Mouse (Mus musculus): ENCODE measurements at regions not wholly inside any gene's neighbourhood (a gene's known extent, or its start where the extent isn't known, plus 50 kb on each side); places are given as distances from the start of the nearest gene placed in this dataset.
A peak's percentile ranks its signal among the peaks of the same experiment; 100 is the strongest.

DNA sequence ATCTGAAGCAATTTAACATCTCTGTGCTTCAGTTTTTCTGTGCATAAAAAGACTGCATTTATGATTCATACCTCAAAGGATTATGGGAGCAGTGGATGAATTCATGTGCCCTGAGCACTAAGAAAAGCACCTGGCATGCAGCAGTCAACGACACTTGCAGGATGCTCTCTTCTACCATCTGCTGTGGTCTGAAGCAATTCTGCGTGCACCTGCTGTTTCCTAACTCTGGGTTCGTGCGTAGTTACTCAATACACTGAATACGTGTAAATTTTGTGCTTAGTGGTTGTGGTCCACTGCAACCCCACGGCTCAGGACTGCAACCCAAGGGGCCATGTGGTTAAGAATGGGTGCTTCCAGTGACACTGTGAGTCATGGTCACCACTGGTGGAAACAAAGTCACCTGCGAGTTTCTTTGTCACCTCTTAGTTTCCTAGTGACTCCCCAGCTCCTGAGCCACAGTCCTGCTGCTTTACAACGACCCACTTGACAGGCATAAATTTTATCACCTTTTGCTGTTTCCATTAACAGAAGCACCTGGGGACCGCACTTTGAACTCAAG lies 98.7 kb upstream of the Arhgap21 start:
- Histone ChIP-seq H3K27ac (ENCODE audit: low read depth, low read length) (no peak overlapping the region), H3K4me1 (ENCODE audit: control insufficient read depth, insufficient read depth, low read depth, low read length) (no peaks in the 10 kb centered on the region), H3K36me3 (ENCODE audit: control insufficient read depth, insufficient read depth, low read length) (no peaks in the 10 kb centered on the region), H3K9me3 (ENCODE audit: control insufficient read depth, low read length) (no peaks in the 10 kb centered on the region), H3K27me3 (replicated peaks; ENCODE audit: control insufficient read depth, insufficient read depth, low read length) (no peaks in the 10 kb centered on the region), H3K9ac (ENCODE audit: low read depth, low read length) (no peak overlapping the region), H3K4me3 (ENCODE audit: low read length) (no peak overlapping the region), H3K4me2 (ENCODE audit: low read length) (no peak overlapping the region)
- no peak for ATAC-seq
- 89% methylated on average over 9 of the region's 9 CpGs for WGBS

DNA sequence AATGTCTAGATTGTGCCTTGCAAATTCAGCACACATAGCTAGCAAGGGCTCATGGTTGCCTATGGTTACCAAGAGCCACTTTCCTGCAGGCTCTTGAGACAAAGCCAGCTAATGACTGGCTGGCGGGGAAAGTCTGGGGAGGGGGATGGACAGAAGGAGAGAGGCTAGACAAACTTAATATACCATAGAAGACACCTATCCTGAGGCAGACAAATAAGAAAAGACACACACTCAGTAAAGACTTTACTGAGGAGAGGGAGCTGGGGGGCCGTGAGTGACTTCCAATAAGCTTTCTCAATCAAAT lies 91.6 kb upstream of the Arhgap21 start:
- Histone ChIP-seq H3K9me3 (ENCODE audit: control insufficient read depth, low read length) (no peaks in the 10 kb centered on the region; the same call in 1 of the 2 replicates), H3K27ac (ENCODE audit: low read depth, low read length) (peak overlapping the region; percentile 74), H3K4me3 (ENCODE audit: low read length) (no peak overlapping the region), H3K4me2 (ENCODE audit: low read length) (no peak overlapping the region), H3K27me3 (replicated peaks; ENCODE audit: control insufficient read depth, insufficient read depth, low read length) (no peaks in the 10 kb centered on the region), H3K9ac (ENCODE audit: low read depth, low read length) (no peak overlapping the region), H3K36me3 (ENCODE audit: control insufficient read depth, insufficient read depth, low read length) (no peaks in the 10 kb centered on the region), H3K4me1 (ENCODE audit: control insufficient read depth, insufficient read depth, low read depth, low read length) (peaks cover 14% of the 10 kb centered on the region)
- WGBS: 12% methylated on average over 2 of the region's 2 CpGs
- peak; percentile 88 for ATAC-seq

DNA sequence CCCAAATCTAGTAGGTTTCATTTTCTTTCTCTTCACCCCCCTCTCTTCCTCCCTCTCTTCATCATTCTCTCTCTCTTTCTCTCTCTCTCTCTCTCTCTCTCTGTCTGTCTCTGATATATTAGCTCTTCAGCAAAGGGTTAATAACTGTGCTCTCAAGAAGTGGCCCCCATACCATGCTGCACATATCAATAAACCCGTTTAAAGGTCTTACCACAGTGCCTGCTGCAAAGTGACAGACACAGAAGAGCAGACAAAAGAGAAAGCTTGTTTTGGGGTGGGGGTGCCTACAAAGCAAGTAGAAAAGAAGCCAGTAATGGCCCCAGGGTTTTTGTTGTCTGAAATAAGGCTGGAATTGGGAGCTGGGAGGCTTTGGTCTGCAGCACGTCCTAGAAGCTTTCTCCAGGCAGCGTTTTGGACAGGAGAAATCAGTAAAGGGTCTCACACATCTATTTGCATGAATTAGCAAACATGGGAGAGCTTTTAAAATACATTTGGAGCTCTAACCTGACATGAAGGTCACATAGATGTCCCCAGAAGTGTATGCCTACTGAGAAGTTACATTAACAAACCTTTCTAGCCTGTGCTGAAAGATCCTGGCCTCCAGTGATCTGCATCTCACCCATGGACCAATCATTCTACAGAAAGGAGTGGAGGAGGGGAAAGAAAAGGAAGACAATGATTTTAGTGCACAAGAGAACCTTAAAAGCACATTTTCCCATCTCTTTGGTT lies 91.1 kb upstream of the Arhgap21 start:
- Histone ChIP-seq H3K27ac (ENCODE audit: low read depth, low read length) (peak overlapping the region; percentile 74), H3K36me3 (ENCODE audit: control insufficient read depth, insufficient read depth, low read length) (no peaks in the 10 kb centered on the region), H3K4me3 (ENCODE audit: low read length) (no peak overlapping the region), H3K4me2 (ENCODE audit: low read length) (no peak overlapping the region; the same call in 1 of the 2 replicates), H3K4me1 (ENCODE audit: control insufficient read depth, insufficient read depth, low read depth, low read length) (peaks cover 14% of the 10 kb centered on the region), H3K9ac (ENCODE audit: low read depth, low read length) (no peak overlapping the region; the same call in 1 of the 2 replicates), H3K9me3 (ENCODE audit: control insufficient read depth, low read length) (no peaks in the 10 kb centered on the region; the same call in 1 of the 2 replicates), H3K27me3 (replicated peaks; ENCODE audit: control insufficient read depth, insufficient read depth, low read length) (no peaks in the 10 kb centered on the region)
- ATAC-seq: peak; percentile 25
- WGBS: 4% methylated on average over 3 of the region's 3 CpGs

DNA sequence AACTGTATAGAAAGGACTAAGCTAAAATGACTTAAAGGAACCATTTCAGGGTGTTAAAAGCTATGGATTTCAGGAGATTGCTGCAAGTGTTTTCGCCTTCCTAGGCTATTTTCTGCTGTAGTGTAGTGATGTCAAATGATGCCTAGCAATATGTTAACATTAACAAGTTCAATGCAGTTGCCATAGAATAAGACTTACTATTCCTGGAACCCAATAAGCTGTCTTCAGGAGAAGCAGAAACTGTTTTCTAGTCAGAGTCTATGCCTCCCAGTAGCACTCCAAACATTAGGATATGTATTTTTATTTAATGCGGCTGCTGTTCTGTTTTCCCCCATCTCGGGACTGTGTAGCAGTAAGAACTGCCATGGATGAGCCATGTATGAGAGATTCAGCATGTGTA lies 90.3 kb upstream of the Arhgap21 start:
- Histone ChIP-seq H3K27me3 (replicated peaks; ENCODE audit: control insufficient read depth, insufficient read depth, low read length) (no peaks in the 10 kb centered on the region), H3K9me3 (ENCODE audit: control insufficient read depth, low read length) (no peaks in the 10 kb centered on the region; the same call in 1 of the 2 replicates), H3K9ac (ENCODE audit: low read depth, low read length) (no peak overlapping the region), H3K4me3 (ENCODE audit: low read length) (no peak overlapping the region), H3K4me2 (ENCODE audit: low read length) (no peak overlapping the region), H3K36me3 (ENCODE audit: control insufficient read depth, insufficient read depth, low read length) (no peaks in the 10 kb centered on the region), H3K4me1 (ENCODE audit: control insufficient read depth, insufficient read depth, low read depth, low read length) (peaks cover 14% of the 10 kb centered on the region), H3K27ac (ENCODE audit: low read depth, low read length) (0 out of 2 replicates have a peak overlapping the region, but pooled peaks have one; percentile 12)
- WGBS: 80% methylated on average over 3 of the region's 3 CpGs
- no peak for ATAC-seq

DNA sequence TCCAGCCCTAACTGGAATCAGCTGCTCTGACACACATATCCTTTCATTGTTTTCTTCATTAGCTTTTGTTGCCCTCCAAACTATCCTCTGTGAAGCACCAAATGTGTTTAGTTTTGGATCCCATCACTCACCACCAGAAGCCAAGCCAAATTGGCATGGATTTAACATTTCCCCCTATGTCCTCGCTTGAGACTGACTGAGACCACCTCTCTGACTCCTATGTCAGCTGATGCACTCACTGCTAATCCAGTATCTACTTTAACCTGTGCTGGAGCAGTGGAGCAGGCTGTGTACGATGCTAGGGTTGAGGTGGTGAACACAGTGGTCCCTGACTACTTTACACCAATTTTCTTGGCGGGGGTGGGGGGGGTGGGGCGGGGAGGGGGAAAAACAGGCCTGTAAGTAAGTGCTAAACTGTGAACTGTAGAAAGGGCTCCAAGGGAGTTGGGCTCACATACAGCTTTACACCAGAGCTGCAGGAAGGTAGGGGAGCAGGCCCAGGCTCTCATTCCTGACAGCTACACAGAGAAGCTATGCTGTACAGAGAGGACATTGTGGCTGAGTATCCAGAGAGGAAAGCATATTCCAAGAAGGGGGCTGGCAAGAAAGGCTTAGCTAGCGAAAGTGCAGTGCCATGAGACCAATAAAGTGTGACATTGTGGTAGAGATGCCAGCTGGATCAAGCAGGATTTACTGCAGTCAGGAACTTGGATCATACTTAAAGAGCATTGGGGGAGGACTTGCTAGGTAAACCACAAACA lies 87.9 kb upstream of the Arhgap21 start:
- H3K27me3 ChIP-seq (replicated peaks; ENCODE audit: control insufficient read depth, insufficient read depth, low read length): no peaks in the 10 kb centered on the region
- H3K27ac ChIP-seq (ENCODE audit: low read depth, low read length): peak overlapping the region; percentile 48; the same call in 1 of the 2 replicates
- H3K9ac ChIP-seq (ENCODE audit: low read depth, low read length): no peak overlapping the region
- H3K4me3 ChIP-seq (ENCODE audit: low read length): no peak overlapping the region
- peaks cover 14% of the 10 kb centered on the region for H3K4me1 ChIP-seq (ENCODE audit: control insufficient read depth, insufficient read depth, low read depth, low read length)
- 66% methylated on average over 5 of the region's 5 CpGs for WGBS
- ATAC-seq: peak; percentile 60; the same call in 1 of the 2 replicates
- no peaks in the 10 kb centered on the region; the same call in 1 of the 2 replicates for H3K9me3 ChIP-seq (ENCODE audit: control insufficient read depth, low read length)
- H3K4me2 ChIP-seq (ENCODE audit: low read length): no peak overlapping the region
- no peaks in the 10 kb centered on the region for H3K36me3 ChIP-seq (ENCODE audit: control insufficient read depth, insufficient read depth, low read length)

DNA sequence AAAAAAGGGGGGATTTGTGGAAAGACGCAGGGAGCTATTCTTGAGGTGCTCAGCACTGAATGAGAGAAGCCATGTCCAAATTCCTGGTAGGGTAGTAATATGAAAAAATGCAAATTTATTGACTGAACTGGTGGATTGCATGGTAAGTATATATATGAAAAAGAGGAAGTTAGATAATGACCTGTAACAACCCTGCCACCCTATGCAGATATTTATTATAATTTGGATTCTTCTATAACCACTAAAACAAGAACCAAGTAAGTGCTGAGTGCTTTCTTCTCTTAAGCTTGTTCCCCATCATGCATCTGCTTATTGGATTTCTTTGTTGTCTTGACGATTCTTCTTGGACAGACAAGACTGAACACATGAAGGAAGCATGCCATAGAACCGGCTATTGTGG lies 86.7 kb upstream of the Arhgap21 start:
- no peak overlapping the region for H3K9ac ChIP-seq (ENCODE audit: low read depth, low read length)
- WGBS: 90% methylated on average over 3 of the region's 3 CpGs
- H3K4me3 ChIP-seq (ENCODE audit: low read length): no peak overlapping the region
- no peaks in the 10 kb centered on the region for H3K27me3 ChIP-seq (replicated peaks; ENCODE audit: control insufficient read depth, insufficient read depth, low read length)
- H3K36me3 ChIP-seq (ENCODE audit: control insufficient read depth, insufficient read depth, low read length): no peaks in the 10 kb centered on the region
- H3K9me3 ChIP-seq (ENCODE audit: control insufficient read depth, low read length): no peaks in the 10 kb centered on the region
- peaks cover 13% of the 10 kb centered on the region for H3K4me1 ChIP-seq (ENCODE audit: control insufficient read depth, insufficient read depth, low read depth, low read length)
- no peak overlapping the region for H3K27ac ChIP-seq (ENCODE audit: low read depth, low read length)
- H3K4me2 ChIP-seq (ENCODE audit: low read length): no peak overlapping the region
- ATAC-seq: no peak

DNA sequence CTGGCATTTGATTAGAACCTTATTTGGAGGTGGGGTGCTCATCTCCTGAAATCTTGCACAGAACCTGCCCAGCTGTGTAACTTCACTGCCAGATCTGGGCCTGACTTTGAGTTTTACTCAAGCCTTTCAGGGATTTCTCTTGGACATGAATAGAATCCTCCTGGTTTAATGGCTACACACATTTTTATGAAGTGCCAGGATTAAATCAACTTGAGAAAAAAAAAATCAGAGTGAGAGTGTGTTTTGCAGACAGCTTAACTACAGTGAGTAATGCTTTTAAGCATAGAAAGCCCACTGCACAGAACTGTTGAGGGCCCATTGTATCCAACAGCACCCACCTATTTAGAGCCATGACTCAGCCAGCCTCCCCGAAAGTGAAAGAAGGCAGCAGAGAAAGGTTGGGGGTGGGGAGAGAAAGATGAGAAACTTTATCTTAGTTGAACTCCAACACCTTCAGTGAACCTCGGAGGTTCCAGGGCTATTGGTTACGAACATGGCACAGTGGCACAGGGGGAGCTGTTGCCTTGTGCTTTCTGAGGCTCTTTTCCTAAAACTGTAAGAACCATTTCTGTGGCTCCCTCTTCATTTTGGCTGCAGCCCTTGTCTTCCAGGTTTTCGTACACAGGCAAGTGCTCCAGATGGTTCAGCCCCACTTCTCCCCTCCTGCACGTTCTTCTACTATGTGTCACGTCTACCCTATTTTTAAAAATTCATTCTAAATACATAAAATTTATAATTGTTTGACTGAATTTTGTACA lies 85.8 kb upstream of the Arhgap21 start:
- H3K4me3 ChIP-seq (ENCODE audit: low read length): no peak overlapping the region
- H3K9me3 ChIP-seq (ENCODE audit: control insufficient read depth, low read length): no peaks in the 10 kb centered on the region
- no peak overlapping the region for H3K9ac ChIP-seq (ENCODE audit: low read depth, low read length)
- ATAC-seq: no peak
- H3K4me1 ChIP-seq (ENCODE audit: control insufficient read depth, insufficient read depth, low read depth, low read length): peaks cover 4% of the 10 kb centered on the region
- no peaks in the 10 kb centered on the region for H3K27me3 ChIP-seq (replicated peaks; ENCODE audit: control insufficient read depth, insufficient read depth, low read length)
- 82% methylated on average over 6 of the region's 6 CpGs for WGBS
- no peak overlapping the region for H3K27ac ChIP-seq (ENCODE audit: low read depth, low read length)
- no peaks in the 10 kb centered on the region for H3K36me3 ChIP-seq (ENCODE audit: control insufficient read depth, insufficient read depth, low read length)
- H3K4me2 ChIP-seq (ENCODE audit: low read length): no peak overlapping the region

DNA sequence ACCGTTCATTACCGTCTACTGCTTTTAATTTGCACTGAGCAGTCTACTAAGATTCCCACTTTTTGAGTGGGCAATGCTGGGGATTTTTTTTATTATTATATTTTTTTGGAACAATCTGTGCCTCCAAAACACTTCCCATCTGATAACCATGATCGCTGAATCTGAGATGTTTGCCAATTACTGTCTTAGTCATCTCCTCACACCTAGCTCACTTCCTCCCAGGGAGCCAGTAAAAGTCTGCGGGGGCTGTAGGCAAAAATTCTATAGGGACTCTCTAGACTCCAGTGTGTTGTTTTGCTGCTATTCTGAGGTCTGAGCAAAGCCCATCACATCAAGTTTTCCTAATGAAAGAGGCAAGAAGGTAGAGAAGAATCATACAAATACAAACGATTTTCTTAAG lies 84.9 kb upstream of the Arhgap21 start:
- peaks cover 2% of the 10 kb centered on the region; the same call in 1 of the 2 replicates for H3K4me1 ChIP-seq (ENCODE audit: control insufficient read depth, insufficient read depth, low read depth, low read length)
- no peaks in the 10 kb centered on the region for H3K36me3 ChIP-seq (ENCODE audit: control insufficient read depth, insufficient read depth, low read length)
- H3K27ac ChIP-seq (ENCODE audit: low read depth, low read length): no peak overlapping the region
- no peaks in the 10 kb centered on the region for H3K9me3 ChIP-seq (ENCODE audit: control insufficient read depth, low read length)
- no peak for ATAC-seq
- no peaks in the 10 kb centered on the region for H3K27me3 ChIP-seq (replicated peaks; ENCODE audit: control insufficient read depth, insufficient read depth, low read length)
- no peak overlapping the region for H3K4me2 ChIP-seq (ENCODE audit: low read length)
- 90% methylated on average over 5 of the region's 5 CpGs for WGBS
- H3K4me3 ChIP-seq (ENCODE audit: low read length): no peak overlapping the region
- H3K9ac ChIP-seq (ENCODE audit: low read depth, low read length): no peak overlapping the region

DNA sequence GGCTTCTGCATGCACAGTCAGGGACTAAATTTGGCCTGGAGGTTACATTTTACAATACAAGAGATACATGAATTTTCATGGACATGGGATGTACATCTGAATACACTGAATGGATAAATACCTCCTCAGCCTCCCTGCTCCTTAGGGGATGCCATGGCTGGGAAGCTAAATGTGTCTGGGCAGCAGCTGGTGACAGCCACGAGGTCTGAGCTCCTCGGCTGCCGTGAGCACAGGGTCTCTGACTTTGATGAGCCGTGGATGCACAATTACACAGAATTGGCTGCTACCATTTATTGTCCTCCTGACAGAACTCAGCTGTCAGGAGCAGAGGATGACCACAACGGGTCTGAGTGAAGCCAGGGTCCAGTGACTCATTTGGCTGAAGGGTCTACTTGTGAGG lies 80.3 kb upstream of the Arhgap21 start:
- no peak overlapping the region for H3K4me2 ChIP-seq (ENCODE audit: low read length)
- no peak overlapping the region for H3K9ac ChIP-seq (ENCODE audit: low read depth, low read length)
- no peaks in the 10 kb centered on the region for H3K36me3 ChIP-seq (ENCODE audit: control insufficient read depth, insufficient read depth, low read length)
- 0 out of 2 replicates have a peak, but pooled peaks cover 4% of the 10 kb centered on the region for H3K4me1 ChIP-seq (ENCODE audit: control insufficient read depth, insufficient read depth, low read depth, low read length)
- H3K9me3 ChIP-seq (ENCODE audit: control insufficient read depth, low read length): no peaks in the 10 kb centered on the region
- peak; percentile 61 for ATAC-seq
- 20% methylated on average over 5 of the region's 5 CpGs for WGBS
- H3K4me3 ChIP-seq (ENCODE audit: low read length): no peak overlapping the region
- H3K27me3 ChIP-seq (replicated peaks; ENCODE audit: control insufficient read depth, insufficient read depth, low read length): no peaks in the 10 kb centered on the region
- no peak overlapping the region for H3K27ac ChIP-seq (ENCODE audit: low read depth, low read length)

All from hindbrain, embryonic 16.5 days (tissue).